Mouse (Mus musculus) cerebellum, adult 11-12 months (tissue): ENCODE measurements at regions not wholly inside any gene's neighbourhood (a gene's known extent, or its start where the extent isn't known, plus 50 kb on each side); places are given as distances from the start of the nearest gene placed in this dataset.

Experiments
- DNase-seq: peaks from one replicate; pipeline ENCODE4 v3.0.0; 2022

DNA sequence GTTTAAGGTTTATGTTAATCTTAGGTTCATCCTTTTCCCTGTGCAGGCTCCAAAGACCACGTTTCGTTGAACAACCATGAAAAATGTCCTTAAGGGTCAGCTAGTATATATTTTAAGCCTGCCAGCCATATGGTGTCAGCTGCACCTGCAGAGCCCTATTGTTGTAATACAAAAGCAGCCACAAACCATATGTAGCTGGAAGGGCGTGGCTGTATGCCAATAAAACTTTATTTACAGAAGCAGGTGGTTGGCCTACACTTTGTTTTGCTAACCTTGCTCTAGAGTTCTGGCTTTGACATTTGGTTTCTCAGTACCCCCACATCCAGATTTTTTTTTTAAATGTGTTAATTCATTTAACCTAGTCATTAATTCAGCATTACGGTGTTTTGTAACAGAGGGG lies 711.1 kb upstream of the Car8 start:
- no peak for DNase-seq

GRCm38 (mm10) chr4:8949537-8949936 lies 710.7 kb upstream of the Car8 start:
- no peak for DNase-seq

DNA sequence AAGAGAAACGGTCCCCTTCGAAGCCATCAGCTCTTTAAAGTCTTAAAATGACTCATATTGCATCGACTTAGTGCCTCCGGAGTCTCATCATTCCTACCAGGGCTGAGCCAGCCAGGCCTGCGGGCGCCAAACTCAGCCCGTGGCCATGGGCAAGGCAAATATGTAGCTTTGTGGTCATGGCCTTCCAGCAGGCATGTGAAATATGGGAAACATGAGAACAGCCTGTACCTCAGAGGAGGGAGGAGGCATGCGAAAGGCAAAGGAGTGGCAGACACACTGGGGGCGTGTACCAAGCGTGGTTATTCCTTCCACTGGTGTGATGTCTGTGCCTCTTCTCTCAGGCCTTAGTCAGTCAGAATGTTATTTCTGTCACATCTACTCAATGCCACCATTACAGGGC lies 706.3 kb upstream of the Car8 start:
- no peak for DNase-seq

DNA sequence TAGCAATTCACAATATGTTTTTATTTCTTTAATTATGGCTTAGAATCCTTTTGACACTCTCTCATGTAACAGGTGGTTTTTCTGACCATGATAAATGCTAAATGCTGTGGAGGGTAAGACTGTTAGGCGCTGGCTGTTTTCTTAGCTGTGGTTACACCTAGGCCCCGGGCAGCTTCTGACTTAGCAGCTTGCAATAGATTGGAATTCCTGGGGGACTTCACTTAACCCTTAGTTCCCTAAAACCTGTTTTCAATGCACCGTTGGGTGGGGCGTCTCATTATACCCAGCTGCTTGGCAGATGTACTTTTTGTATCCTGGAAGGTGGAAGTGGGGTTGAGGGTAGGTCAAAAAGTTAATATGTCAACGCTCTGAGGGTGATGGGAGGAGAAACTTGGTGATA lies 704.2 kb upstream of the Car8 start:
- DNase-seq = no peak

GRCm38 (mm10) chr4:8938948-8939411 lies 700.1 kb upstream of the Car8 start:
- DNase-seq = no peak

GRCm38 (mm10) chr4:8935899-8936298 lies 697.1 kb upstream of the Car8 start:
- DNase-seq = no peak

DNA sequence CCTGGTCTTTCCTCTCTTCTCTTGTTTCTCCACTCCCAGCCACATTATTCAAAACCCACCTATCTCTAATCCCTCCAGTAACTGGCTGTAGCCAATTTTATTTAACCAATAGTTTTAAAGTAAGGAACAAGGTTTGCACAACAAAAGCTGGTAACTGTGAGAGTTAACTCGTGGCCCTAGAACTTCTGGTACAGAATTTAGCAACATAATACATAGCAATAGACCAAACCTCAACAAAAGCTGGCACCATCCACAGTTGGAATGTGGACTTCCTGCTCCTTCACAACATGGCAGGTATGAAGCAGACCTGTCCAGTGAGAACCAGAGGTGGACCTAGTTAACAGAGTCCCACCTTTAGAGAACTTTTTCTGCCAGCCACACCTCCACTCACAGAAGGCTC lies 695.7 kb upstream of the Car8 start:
- DNase-seq = no peak

DNA sequence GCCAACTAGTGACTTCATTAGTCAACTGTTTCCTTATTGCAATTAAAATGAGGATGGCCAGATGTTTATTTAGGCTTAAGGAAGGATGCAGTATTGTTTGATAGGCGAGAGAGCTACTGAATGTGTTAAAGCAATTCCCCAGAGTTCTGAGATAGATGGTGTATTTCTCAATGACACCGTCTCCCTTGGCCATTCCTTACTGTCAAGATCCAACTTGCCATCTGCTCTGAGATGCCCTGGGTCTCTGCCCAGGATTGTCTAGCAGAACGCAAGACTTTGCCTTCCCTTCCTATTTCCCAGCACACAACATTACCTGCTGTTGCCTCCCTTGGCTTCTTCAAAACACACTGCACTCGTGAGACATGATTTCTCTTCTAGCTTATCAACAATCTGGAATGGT lies 690.5 kb upstream of the Car8 start:
- DNase-seq = peak; percentile 80

DNA sequence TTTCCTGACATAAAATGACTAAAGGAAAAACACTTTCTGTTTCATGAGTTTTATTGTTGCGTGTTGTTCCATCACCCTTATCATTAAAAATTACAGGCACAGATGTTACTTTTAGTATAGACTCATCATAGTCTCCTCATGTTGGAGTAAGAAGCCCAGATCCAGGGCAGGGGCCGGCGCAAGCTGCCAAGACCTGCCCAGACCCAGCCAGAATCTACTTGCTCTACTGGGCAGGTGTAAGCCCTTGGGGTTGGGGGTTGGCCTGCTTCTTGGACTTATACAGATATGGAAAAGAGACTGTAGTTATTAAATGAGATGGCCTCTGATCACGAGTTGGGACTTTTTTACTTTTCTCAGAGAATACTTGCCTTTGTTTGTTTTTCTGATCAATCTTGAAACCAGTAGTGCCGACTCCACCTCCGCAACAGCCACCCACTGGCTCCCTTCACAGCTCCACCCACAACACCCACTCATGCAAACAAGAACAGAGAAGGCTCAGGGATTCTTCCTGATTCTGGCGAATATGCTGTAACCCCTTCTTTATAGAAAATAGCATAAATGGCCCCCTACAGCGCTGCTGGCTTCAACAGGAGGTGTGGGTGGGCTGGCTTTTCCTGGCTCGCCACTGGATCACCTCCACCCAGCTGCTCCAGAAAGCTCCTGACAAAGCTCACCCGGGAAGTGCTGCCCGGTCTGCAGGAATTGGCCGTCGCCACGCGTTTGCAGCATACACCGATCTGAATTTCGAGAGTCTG lies 689.9 kb upstream of the Car8 start:
- no peak for DNase-seq

DNA sequence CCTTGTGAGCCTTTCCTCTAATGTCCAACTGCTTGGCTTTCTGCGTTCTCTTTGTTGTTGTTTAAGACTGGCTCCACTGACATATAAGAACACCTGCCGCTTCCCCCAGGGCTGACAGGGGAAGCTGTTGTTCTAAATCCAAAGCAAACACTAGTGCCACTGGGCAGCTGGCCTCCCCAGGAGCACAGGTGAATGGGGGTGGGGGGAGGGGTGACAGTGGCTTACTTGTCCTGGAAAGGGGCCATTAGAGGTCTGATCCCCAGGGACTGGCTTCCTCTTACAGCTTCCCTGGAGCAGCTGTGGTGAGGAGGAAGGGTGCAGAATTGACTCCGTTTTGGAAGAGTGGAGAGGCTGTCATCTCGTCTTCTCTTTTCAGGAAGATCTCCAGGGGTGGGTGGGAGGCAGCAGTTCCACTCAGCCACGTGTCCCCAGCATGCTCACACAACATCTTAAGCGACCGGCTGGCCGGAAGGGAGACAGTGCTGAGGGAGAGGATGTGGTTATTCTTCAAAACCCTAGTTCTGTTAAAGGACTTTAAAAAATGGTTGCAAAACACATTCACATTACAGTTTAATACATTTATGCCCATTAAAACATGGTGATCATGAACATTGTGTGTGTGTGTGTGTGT lies 688.5 kb upstream of the Car8 start:
- DNase-seq = no peak

GRCm38 (mm10) chr4:8926642-8927275 lies 687.9 kb upstream of the Car8 start:
- no peak for DNase-seq

GRCm38 (mm10) chr4:8922695-8923363 lies 684.0 kb upstream of the Car8 start:
- no peak for DNase-seq

GRCm38 (mm10) chr4:8921477-8922385 lies 682.9 kb upstream of the Car8 start:
- no peak for DNase-seq

DNA sequence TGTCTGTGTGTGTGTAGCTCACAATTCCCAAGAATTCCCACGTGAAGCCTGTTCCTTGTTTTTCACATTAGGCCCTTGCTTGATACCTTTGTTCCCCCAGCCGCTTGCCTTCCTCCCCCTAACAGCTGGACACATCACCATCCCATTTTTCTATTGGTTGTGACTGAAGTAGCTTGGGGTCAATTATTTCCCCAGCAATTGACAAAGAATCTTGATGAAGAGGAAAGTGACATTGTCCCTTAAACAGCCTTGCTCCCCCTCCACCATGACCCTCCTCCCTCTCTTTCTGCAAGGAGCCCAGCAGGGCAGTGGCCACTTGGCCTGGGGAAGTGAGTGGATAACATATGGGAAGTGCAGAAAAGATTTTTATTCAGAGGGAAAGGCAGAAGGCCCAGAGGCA lies 681.5 kb upstream of the Car8 start:
- DNase-seq = no peak

DNA sequence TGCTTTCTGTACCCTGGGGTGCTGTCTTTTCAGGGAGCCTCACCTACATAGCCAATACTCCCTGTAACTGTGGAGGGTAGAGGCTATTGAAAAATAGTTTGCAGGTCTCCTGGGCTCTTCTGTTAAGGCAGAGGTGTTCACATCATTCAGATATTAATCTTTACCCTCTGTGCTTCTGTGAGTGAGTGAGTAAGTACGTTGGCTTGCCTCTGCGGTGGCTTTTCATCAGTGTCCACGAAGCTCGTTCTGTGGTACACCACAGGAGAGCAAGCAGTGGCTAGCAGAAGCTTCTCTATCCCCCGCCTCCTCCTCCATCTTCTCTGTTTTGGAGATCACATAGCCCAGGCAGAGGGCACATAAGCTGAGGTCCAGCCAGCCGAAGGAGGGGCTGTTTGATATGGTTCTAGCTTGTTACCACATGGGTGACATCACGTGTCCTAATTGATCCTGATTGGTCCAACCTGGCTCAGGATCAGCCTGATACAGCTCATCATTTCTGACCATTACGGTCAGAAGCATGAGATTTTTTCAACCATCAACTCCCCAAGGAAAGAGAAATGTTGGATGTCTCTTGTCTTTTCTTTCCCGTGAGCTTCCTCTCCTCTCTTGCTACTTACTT lies 680.6 kb upstream of the Car8 start:
- no peak for DNase-seq
